Mouse (Mus musculus) intestine, postnatal 0 days (tissue): ENCODE results near the gene Meis3. TPM values are rescaled to one million over a fixed set of nuclear protein-coding genes. Genes with fewer than 3 reads are reported as not detected.

Experiments used
- ATAC-seq: fragments of 200-750 bp; cut with Nextera tagmentation; 2 replicates; pipeline ENCODE4 v1.8.0; 2017; ENCODE audit warnings: mild to moderate bottlenecking, moderate TSS enrichment, moderate library complexity
- H3K27ac ChIP-seq: fragments of 300-500 bp; sonication (generic); 2 replicates; pipeline ENCODE4 v1.5.1; 2014; ENCODE audit warnings: mild to moderate bottlenecking, low read depth, low read length, moderate library complexity
- H3K27me3 ChIP-seq: fragments of 300-500 bp; sonication (generic); replicated peaks from 2 replicates; pipeline ENCODE4 v1.6.1; 2014; ENCODE audit warnings: low read length, mixed read lengths; ENCODE audit not compliant: control insufficient read depth, insufficient read depth
- H3K36me3 ChIP-seq: fragments of 300-500 bp; sonication (generic); 2 replicates; pipeline ENCODE4 v1.6.1; 2014; ENCODE audit warnings: mild to moderate bottlenecking, moderate library complexity; ENCODE audit not compliant: control insufficient read depth, insufficient read depth
- H3K4me1 ChIP-seq: fragments of 300-500 bp; sonication (generic); replicated peaks from 2 replicates; pipeline ENCODE4 v1.6.1; 2014; ENCODE audit warnings: antibody characterized with exemption, low read length, mixed read lengths; ENCODE audit not compliant: control insufficient read depth, insufficient read depth
- H3K4me2 ChIP-seq: fragments of 300-500 bp; sonication (generic); replicated peaks from 2 replicates; pipeline ENCODE4 v1.6.1; 2014; ENCODE audit warnings: low read depth, mild to moderate bottlenecking, moderate library complexity
- H3K4me3 ChIP-seq: fragments of 300-500 bp; sonication (generic); 2 replicates; pipeline ENCODE4 v1.5.1; 2014; ENCODE audit warnings: low read depth, low read length
- H3K9ac ChIP-seq: fragments of 300-500 bp; sonication (generic); 2 replicates; pipeline ENCODE4 v1.6.1; 2014; ENCODE audit warnings: mild to moderate bottlenecking, low read depth, low read length
- H3K9me3 ChIP-seq: fragments of 300-500 bp; sonication (generic); 2 replicates; pipeline ENCODE4 v1.6.1; 2016; ENCODE audit warnings: mixed run types; ENCODE audit not compliant: control insufficient read depth
- CTCF ChIP-seq: sonication (generic); IDR thresholded peaks from 2 replicates; pipeline ENCODE4 v1.5.1; 2016; ENCODE audit warnings: low read depth, mild to moderate bottlenecking, control low read depth, antibody characterized with exemption, moderate library complexity
- WGBS: fragments of 180-500 bp; shearing (Covaris S2); extraction: QIAGEN DNeasy Blood & Tissue Kit; methylation state at CpG from one replicate; pipeline ENCODE4 v1.1.7; 2014; 5-methylcytosine and 5-hydroxymethylcytosine counted together
- polyA plus RNA-seq: library from polyadenylated mRNA; unstranded; fragments of >200 nt; fragmentation: Nextera tagmentation; extraction: Ambion mirVana; gene quantifications from 2 replicates; pipeline ENCODE4 v1.2.1, GENCODE M21; 2015

Gene Meis3
- polyA plus RNA-seq, 1 experiment from 2014 or later: 18.0 TPM

DNA sequence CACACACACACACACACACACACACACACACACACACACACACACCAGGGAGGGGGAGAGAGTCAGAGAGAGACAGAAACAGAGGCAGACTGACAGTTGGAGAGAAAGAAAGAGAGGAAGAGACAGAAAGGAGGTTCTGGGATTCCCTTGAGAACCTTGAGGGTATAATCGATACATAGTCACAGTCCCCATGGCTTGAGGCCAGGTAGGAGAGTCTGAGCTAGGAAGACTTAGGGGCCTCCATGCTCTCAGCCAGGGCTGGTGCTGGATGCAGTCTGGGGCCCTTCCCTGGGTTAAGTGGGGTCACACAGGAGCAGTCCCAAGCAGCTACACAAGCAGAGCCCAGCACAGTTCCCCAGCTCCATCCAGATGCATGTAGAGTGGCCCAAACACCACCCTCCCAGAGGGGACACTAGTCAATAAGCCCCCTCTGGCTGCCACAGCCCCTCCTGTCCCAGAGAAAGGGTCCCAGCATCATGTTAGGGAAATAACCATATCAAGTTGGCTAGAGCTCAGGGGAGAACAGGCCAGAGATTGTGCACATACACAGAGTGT is 2.2 kb upstream of the Meis3 start:
- H3K4me1 ChIP-seq: no peaks in the 10 kb centered on the region
- no peak overlapping the region for H3K4me2 ChIP-seq
- ATAC-seq: no peak
- H3K4me3 ChIP-seq: no peak overlapping the region
- no peak overlapping the region for H3K9ac ChIP-seq
- no peak overlapping the region for H3K27ac ChIP-seq
- no peak for TF ChIP-seq CTCF
- 40% methylated on average over 1 of the region's 1 CpGs for WGBS
- H3K27me3 ChIP-seq: no peaks in the 10 kb centered on the region
- H3K9me3 ChIP-seq: peaks cover 5% of the 10 kb centered on the region; the same call in 1 of the 2 replicates
- H3K36me3 ChIP-seq: no peaks in the 10 kb centered on the region

GRCm38 (mm10) chr7:16173146-16173545 is 1.7 kb upstream of the Meis3 start:
- TF ChIP-seq CTCF: no peak
- Histone ChIP-seq H3K9me3 (no peaks in the 10 kb centered on the region), H3K4me1 (no peaks in the 10 kb centered on the region), H3K27me3 (no peaks in the 10 kb centered on the region), H3K4me3 (no peak overlapping the region), H3K27ac (no peak overlapping the region), H3K4me2 (no peak overlapping the region), H3K36me3 (no peaks in the 10 kb centered on the region), H3K9ac (no peak overlapping the region)
- WGBS: 59% methylated on average over 5 of the region's 5 CpGs
- ATAC-seq: no peak

- Histone ChIP-seq H3K36me3 (peaks cover 11% of the 10 kb centered on the region), H3K9me3 (no peaks in the 10 kb centered on the region), H3K4me2 (peak overlapping the region; percentile 86), H3K27ac (no peak overlapping the region), H3K4me3 (peak overlapping the region; percentile 69), H3K9ac (peak overlapping the region; percentile 64), H3K4me1 (no peaks in the 10 kb centered on the region), H3K27me3 (no peaks in the 10 kb centered on the region)
- no peak; the same call in none of the 2 replicates for ATAC-seq
- TF ChIP-seq CTCF: no peak
- WGBS: 1% methylated on average over 10 of the region's 10 CpGs
Observed at GRCm38 (mm10) chr7:16175542-16175931, 647 bp downstream of the Meis3 start.

DNA sequence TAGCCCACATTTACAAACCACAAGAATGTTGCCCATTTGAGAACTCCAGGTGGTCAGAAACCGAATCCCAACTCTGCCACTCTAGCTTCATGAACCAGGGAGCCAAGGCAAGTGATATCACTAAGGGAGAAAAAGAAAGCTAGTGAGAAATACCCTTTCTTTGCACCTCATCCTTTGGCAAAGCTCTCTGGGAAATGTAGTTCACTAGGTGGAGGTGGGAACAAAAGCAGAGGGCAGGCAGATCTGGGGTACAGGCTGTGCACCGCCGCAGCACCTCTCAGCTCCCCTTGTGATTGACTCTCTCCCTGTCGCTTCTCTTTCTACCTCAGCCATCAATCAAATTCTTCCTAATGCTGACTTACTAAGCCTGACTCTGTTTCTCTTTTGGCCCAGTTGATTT is 3.2 kb downstream of the Meis3 start:
- H3K9ac ChIP-seq: no peak overlapping the region
- WGBS: 82% methylated on average over 4 of the region's 4 CpGs
- H3K27me3 ChIP-seq: no peaks in the 10 kb centered on the region
- no peak overlapping the region for H3K27ac ChIP-seq
- H3K9me3 ChIP-seq: no peaks in the 10 kb centered on the region
- TF ChIP-seq CTCF: no peak
- no peaks in the 10 kb centered on the region for H3K4me1 ChIP-seq
- no peak overlapping the region for H3K4me2 ChIP-seq
- no peak overlapping the region for H3K4me3 ChIP-seq
- peaks cover 11% of the 10 kb centered on the region for H3K36me3 ChIP-seq
- ATAC-seq: no peak

GRCm38 (mm10) chr7:16183663-16184062 is 8.8 kb downstream of the Meis3 start:
- no peak for TF ChIP-seq CTCF
- 29% methylated on average over 8 of the region's 8 CpGs for whole genome bisulfite sequencing
- H3K4me3 ChIP-seq: no peak overlapping the region
- H3K4me2 ChIP-seq: no peak overlapping the region
- no peaks in the 10 kb centered on the region for H3K4me1 ChIP-seq
- H3K27ac ChIP-seq: no peak overlapping the region
- no peak for ATAC-seq
- H3K36me3 ChIP-seq: peaks cover 25% of the 10 kb centered on the region
- H3K9ac ChIP-seq: no peak overlapping the region
- H3K9me3 ChIP-seq: no peaks in the 10 kb centered on the region
- H3K27me3 ChIP-seq: no peaks in the 10 kb centered on the region

DNA sequence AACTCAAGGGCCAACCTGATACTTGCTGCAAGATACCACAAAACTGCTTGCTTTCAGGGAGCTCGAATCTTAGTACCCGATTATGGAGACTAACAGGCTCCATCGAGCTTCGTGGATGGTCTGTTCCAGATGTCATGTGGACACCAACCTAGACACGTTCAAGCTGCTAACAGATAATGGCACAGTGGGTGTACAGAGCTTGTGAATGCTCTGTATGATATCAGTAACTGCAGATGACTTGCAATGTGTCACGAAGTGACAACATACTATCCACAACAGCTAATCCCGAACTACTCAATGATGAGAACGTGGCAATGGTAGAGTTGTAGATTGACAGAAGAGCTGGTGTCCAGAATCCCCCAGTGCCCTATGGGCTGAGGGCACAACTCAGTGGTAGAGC is 12.6 kb downstream of the Meis3 start:
- H3K36me3 ChIP-seq: peaks cover 15% of the 10 kb centered on the region; the same call in 1 of the 2 replicates
- H3K4me2 ChIP-seq: no peak overlapping the region
- H3K4me3 ChIP-seq: no peak overlapping the region
- WGBS: 80% methylated on average over 8 of the region's 8 CpGs
- no peaks in the 10 kb centered on the region for H3K9me3 ChIP-seq
- H3K27me3 ChIP-seq: no peaks in the 10 kb centered on the region
- no peak overlapping the region for H3K9ac ChIP-seq
- no peak overlapping the region for H3K27ac ChIP-seq
- H3K4me1 ChIP-seq: no peaks in the 10 kb centered on the region
- ATAC-seq: no peak
- no peak for TF ChIP-seq CTCF

GRCm38 (mm10) chr7:16192315-16192714 is 17.4 kb downstream of the Meis3 start:
- H3K4me1 ChIP-seq: no peaks in the 10 kb centered on the region
- H3K36me3 ChIP-seq: peaks cover 5% of the 10 kb centered on the region; the same call in 1 of the 2 replicates
- no peak; the same call in 1 of the 2 replicates for ATAC-seq
- no peaks in the 10 kb centered on the region for H3K9me3 ChIP-seq
- TF ChIP-seq CTCF: peak; percentile 73
- H3K9ac ChIP-seq: no peak overlapping the region
- no peak overlapping the region for H3K27ac ChIP-seq
- no peaks in the 10 kb centered on the region for H3K27me3 ChIP-seq
- 16% methylated on average over 5 of the region's 5 CpGs for WGBS
- no peak overlapping the region for H3K4me3 ChIP-seq
- H3K4me2 ChIP-seq: no peak overlapping the region
